Mouse (Mus musculus) lung, adult 2 months (tissue): ENCODE data around the gene Rab8b. TPM values are rescaled to one million over a fixed set of nuclear protein-coding genes. Genes with fewer than 3 reads are reported as not detected.
"Not testable (repeated sequence)": the region's sequence is repeated elsewhere in the genome, so short reads cannot be mapped to it uniquely, and the experiment has no call there.

Experiments
- DNase-seq: peaks from one replicate; pipeline ENCODE4 v3.0.0; 2022
- H3K4me1 ChIP-seq: fragments of 200-500 bp; 2 replicates; pipeline ENCODE4 v1.6.1; 2011; ENCODE audit warnings: low read length; ENCODE audit not compliant: control insufficient read depth, insufficient read depth
- H3K4me3 ChIP-seq: fragments of 200-500 bp; replicated peaks from 2 replicates; pipeline ENCODE3; 2011; ENCODE audit warnings: low read depth, mild to moderate bottlenecking, control low read depth, low read length; ENCODE audit errors: extremely low read depth
- CTCF ChIP-seq: fragments of 200-500 bp; IDR thresholded peaks from 2 replicates; pipeline ENCODE4 v1.5.1; 2011; ENCODE audit warnings: mild to moderate bottlenecking, low read length, control low read depth; ENCODE audit not compliant: insufficient read depth
- POLR2A ChIP-seq: fragments of 200-500 bp; IDR thresholded peaks from 2 replicates; pipeline ENCODE4 v1.6.1; 2011; ENCODE audit warnings: low read depth, mild to moderate bottlenecking, control low read depth, low read length, borderline replicate concordance; ENCODE audit errors: extremely low read depth
- WGBS: fragments of 180-500 bp; shearing (Covaris S2); methylation state at CpG from one replicate; pipeline ENCODE4 v1.1.7; 2018; 5-methylcytosine and 5-hydroxymethylcytosine counted together
- polyA plus RNA-seq: library from polyadenylated mRNA; depleted of rRNA; stranded (reverse); fragments of >200 nt; gene quantifications from 2 replicates; pipeline ENCODE4 v1.2.3, GENCODE M21; 2012; rRNA removed

The Rab8b gene
- polyA plus RNA-seq, 1 experiment, result 19.2 TPM

- Histone ChIP-seq H3K4me3 (no peak overlapping the region), H3K4me1 (no peaks in the 10 kb centered on the region)
- no peak for TF ChIP-seq CTCF
- TF ChIP-seq POLR2A, result no peak
- no peak for DNase-seq
- 57% methylated on average over 5 of the region's 5 CpGs for WGBS
These were observed 98.5 kb downstream of the Rab8b start for GRCm38 (mm10) chr9:66820996-66821395.

DNA sequence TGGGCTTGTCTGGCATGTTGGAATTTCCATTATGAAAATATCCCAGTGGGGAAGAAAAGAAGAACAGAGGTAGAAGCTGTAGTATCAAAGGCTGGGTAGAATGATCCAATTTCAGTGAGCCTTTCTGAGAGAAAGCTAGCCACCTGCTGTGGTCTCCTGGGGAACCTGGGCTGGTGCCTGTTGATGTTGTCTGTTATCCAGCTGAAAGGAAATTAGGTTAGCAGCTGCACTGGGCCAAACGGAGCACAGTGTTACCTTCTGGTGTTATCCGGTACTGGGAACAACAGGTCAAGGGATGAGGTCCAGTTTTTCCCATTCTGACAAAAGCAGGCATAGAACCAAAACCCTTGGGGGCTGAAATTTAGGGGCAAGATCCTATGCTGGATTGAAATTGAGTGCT is 106.1 kb downstream of the Rab8b start:
- Histone ChIP-seq H3K4me3 (no peak overlapping the region), H3K4me1 (no peaks in the 10 kb centered on the region)
- WGBS, result 60% methylated on average over 2 of the region's 2 CpGs
- TF ChIP-seq CTCF, result no peak
- no peak for TF ChIP-seq POLR2A
- no peak for DNase-seq

DNA sequence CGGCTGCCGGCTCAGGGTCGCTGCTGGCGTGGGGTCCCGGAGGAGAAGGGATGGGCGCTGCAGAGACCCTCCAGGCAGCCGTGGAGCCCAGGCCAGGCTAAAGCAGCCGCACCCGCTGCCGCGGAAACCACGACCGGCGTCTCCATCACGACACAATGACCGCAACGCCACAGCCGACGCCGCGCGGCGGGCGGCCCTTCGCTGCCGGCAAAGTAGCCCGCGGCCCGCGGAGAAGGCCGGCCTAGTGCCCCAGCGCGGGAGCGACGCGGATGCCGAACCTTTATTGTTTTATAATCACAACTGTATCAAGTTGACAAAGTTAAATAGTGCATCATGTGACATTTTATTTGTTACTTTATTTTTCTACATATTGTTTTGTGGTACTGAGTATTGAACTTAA is 113.5 kb downstream of the Rab8b start:
- not testable (repeated sequence) for DNase-seq, H3K4me1 ChIP-seq, H3K4me3 ChIP-seq
- 19% methylated on average over 32 of the region's 37 CpGs for WGBS

DNA sequence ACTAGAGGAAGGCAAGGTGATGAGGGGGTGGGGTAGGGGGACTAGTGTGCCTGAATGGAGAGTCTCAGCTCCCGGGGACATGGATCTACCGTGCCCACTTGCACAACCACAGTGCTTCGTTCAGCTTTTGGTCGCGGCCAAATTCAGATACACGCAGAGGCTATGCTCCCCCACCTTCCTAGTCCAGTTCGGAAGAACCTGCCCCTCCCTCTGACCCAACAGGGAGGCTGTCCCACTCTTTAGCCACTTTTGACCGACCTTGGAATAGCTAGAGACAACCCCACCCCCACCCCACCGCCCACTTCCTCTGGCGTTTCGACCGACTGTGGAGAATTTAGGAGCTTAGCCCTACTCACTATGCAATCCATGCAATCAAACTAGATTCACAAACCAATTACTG is 117.5 kb downstream of the Rab8b start:
- TF ChIP-seq POLR2A, result no peak
- no peak for TF ChIP-seq CTCF
- H3K4me3 ChIP-seq, result no peak overlapping the region
- WGBS, result 45% methylated on average over 12 of the region's 12 CpGs
- no peaks in the 10 kb centered on the region for H3K4me1 ChIP-seq
- DNase-seq, result no peak

- TF ChIP-seq POLR2A (no peak), CTCF (no peak)
- WGBS, result 77% methylated on average over 5 of the region's 5 CpGs
These were observed 122.7 kb downstream of the Rab8b start, which contains the start of gene Gm10647 for GRCm38 (mm10) chr9:66796739-66797138. Gene Gm10647 (plus strand): TSS chr9:66797039.

DNA sequence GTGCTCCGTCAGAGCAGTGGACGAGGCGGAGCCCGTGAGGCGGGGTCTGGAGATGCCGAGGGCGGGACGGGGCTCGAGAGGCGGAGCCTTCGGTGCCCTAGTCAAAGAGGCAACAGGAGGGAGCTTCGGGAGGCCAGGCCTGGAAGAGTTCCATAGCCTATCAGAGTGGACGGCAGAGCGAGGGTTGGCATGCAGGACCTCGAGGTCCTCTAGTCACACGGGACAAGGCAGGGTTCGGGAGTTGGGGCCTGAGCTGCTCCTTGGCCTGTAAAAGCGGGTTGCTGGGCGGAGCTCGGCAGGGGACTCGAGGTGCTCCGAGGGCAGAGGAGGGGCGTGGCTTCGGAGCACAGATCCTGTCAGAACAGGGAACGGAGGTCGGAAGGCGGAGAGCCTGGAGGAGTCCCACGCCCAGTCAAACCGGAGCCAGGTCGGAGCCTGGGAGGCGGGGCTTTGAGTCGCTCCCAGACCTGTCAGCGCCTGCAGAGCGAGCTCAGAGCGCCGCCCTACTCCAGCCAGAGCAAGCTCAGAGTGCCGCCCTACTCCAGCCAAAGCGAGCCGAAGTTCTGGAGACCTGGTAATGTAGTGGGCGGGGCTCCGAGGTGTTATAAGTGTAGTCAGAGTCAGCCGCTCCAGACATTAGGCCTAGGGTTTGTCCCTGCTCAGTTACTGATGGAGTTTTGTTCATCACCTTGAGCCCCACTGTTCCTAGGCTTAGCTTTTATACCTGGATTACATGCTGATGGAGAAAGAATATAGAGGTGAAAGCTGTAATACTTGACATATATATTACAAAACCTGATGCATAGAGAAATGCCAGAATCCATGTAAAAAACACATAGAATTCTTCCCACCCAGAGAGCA is 123.8 kb downstream of the Rab8b start, which contains the start of gene Aph1b:
TSS of gene Aph1b (minus strand) at position 27 of the 861 bp plus-strand sequence.
- peak within 1 kb of the TSS; percentile 88 for H3K4me3 ChIP-seq
- WGBS, result 1% methylated on average over 42 of the region's 42 CpGs
- no peak for TF ChIP-seq CTCF
- TF ChIP-seq POLR2A, result peak; percentile 62
- H3K4me1 ChIP-seq, result peaks cover 3% of the 10 kb centered on the region; the same call in 1 of the 2 replicates
- peak; percentile 96 for DNase-seq

More at GRCm38 (mm10) chr9:66796739-66797138, 122.7 kb downstream of the Rab8b start, which contains the start of gene Gm10647:
- no peak for DNase-seq
- H3K4me3 ChIP-seq, result peak within 1 kb of the TSS; percentile 78
- H3K4me1 ChIP-seq, result peaks cover 3% of the 10 kb centered on the region; the same call in 1 of the 2 replicates

GRCm38 (mm10) chr9:66794629-66795463 is 124.6 kb downstream of the Rab8b start:
- peaks cover 3% of the 10 kb centered on the region; the same call in 1 of the 2 replicates for H3K4me1 ChIP-seq
- no peak for DNase-seq
- TF ChIP-seq CTCF (no peak), POLR2A (no peak; the same call in none of the 2 replicates)
- WGBS, result 2% methylated on average over 43 of the region's 43 CpGs
- H3K4me3 ChIP-seq, result peak overlapping the region; percentile 88

Other genes starting within 250 kb of the Rab8b start
- 0.88 and 6.7 TPM in 2 replicates for gene Car12, start 206.0 kb downstream of the Rab8b start, polyA plus RNA-seq
- gene Aph1b, start 124.2 kb downstream of the Rab8b start, polyA plus RNA-seq, result 3.4 and 4.6 TPM in 2 replicates
- gene Gm10647, start 122.6 kb downstream of the Rab8b start, polyA plus RNA-seq, result 0.10 and 0.17 TPM in 2 replicates
- 1.6 and 4.6 TPM in 2 replicates for gene Aph1c, start 85.0 kb downstream of the Rab8b start, polyA plus RNA-seq
- gene Rps27l, start 26.4 kb upstream of the Rab8b start, polyA plus RNA-seq, result 31.1 and 36.3 TPM in 2 replicates
- gene Lactb, start 55.8 kb upstream of the Rab8b start, polyA plus RNA-seq, result 7.4 and 10.9 TPM in 2 replicates
- 168 and 359 TPM in 2 replicates for gene Tpm1, start 129.7 kb upstream of the Rab8b start, polyA plus RNA-seq